Mouse (Mus musculus) limb, embryonic 10.5 days (tissue): Measurements from ENCODE around the gene C8a. TPM values are rescaled to one million over a fixed set of nuclear protein-coding genes. Genes with fewer than 3 reads are reported as not detected.

Source experiments
- DNase-seq: peaks from one replicate; pipeline ENCODE4 v3.0.0-alpha.2; 2017; ENCODE audit warnings: low spot score
- H3K27ac ChIP-seq: fragments of 300-500 bp; sonication (generic); 2 replicates; pipeline ENCODE4 v1.5.1; 2016; ENCODE audit warnings: mild to moderate bottlenecking
- H3K27me3 ChIP-seq: fragments of 300-500 bp; sonication (generic); 2 replicates; pipeline ENCODE4 v1.6.1; 2016; ENCODE audit warnings: low read depth, mild to moderate bottlenecking; ENCODE audit not compliant: poor library complexity, severe bottlenecking
- H3K36me3 ChIP-seq: fragments of 300-500 bp; sonication (generic); 2 replicates; pipeline ENCODE4 v1.6.1; 2016; ENCODE audit warnings: mild to moderate bottlenecking, moderate library complexity
- H3K4me1 ChIP-seq: fragments of 300-500 bp; sonication (generic); 2 replicates; pipeline ENCODE4 v1.6.1; 2016
- H3K4me3 ChIP-seq: fragments of 300-500 bp; sonication (generic); 2 replicates; pipeline ENCODE4 v1.5.1; 2016; ENCODE audit warnings: mild to moderate bottlenecking, moderate library complexity
- H3K9me3 ChIP-seq: fragments of 300-500 bp; sonication (generic); replicated peaks from 2 replicates; pipeline ENCODE4 v1.6.1; 2016; ENCODE audit warnings: mild to moderate bottlenecking
- WGBS: fragments of 180-500 bp; shearing (Covaris S2); methylation state at CpG from one replicate; pipeline ENCODE4 v1.1.7; 2016; 5-methylcytosine and 5-hydroxymethylcytosine counted together
- polyA plus RNA-seq: library from polyadenylated mRNA; unstranded; fragments of >200 nt; fragmentation: Nextera tagmentation; extraction: Ambion mirVana; gene quantifications from 2 replicates; pipeline ENCODE4 v1.2.1, GENCODE M21; 2016

The C8a gene
- polyA plus RNA-seq, 1 experiment from 2014 or later = not detected

DNA sequence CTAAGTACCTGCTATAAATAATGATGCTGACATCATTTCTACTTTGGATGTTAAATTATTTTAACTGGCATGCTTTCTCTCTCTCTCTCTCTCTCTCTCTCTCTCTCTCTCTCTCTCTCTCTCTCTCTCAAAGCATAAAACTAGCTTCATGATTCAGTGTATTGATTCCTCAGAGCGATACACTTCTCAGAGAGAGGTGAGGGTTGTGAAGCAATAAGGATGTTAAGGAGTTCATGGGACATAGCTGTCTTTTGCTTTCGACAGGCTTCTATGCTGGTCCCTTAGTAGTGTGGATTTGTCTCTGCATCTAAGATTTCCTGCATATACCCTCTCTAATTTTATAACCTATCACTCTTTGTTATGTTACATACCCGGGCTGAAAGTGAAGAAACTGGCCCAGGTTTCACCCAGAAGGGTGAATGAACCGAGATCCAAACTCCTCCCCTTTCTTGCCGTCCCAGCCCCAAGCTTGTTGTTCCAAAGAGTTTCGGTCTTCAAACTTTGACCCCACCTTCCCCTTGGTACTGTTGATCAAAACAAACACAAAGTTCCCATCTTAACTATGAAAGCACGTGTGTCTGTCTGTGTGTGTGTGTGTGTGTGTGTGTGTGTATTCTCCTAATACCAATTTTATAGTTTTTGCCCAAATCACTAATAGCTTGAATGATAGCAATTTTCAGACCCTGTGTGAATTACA, 51.7 kb downstream of the C8a start:
- Histone ChIP-seq H3K4me3 (no peak overlapping the region), H3K27ac (no peak overlapping the region), H3K36me3 (no peaks in the 10 kb centered on the region), H3K27me3 (no peaks in the 10 kb centered on the region; the same call in 1 of the 2 replicates), H3K4me1 (no peaks in the 10 kb centered on the region), H3K9me3 (no peaks in the 10 kb centered on the region)
- 89% methylated on average over 7 of the region's 7 CpGs for WGBS
- DNase-seq = no peak

DNA sequence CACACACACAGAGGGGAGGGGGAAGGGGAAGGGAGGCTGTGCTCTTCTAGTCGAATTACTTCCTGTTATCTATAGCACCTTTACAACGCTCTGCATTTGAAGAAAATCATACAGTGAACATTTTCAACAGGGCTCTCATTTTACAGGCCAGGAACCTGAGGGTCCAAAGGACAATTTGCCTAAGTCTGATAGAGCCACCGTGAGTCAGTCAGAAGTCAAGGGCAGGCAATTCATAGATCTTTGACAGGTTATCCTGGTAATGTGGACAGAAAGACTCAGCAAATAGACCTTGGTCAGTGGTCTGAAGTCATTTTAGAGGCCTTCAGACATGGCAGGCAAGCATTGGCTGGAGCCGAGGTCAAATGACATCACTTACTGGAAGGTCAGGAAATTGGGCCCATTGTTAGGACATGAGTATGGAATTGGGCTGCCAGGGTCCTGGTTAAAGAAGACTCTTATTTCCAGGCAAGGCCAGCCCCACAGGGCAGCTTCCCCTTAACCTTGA, 52.5 kb downstream of the C8a start:
- Histone ChIP-seq H3K27ac (no peak overlapping the region), H3K9me3 (no peaks in the 10 kb centered on the region), H3K4me1 (0 out of 2 replicates have a peak, but pooled peaks cover 2% of the 10 kb centered on the region), H3K36me3 (no peaks in the 10 kb centered on the region), H3K27me3 (no peaks in the 10 kb centered on the region), H3K4me3 (no peak overlapping the region)
- no peak for DNase-seq
- 81% methylated on average over 4 of the region's 4 CpGs for WGBS

DNA sequence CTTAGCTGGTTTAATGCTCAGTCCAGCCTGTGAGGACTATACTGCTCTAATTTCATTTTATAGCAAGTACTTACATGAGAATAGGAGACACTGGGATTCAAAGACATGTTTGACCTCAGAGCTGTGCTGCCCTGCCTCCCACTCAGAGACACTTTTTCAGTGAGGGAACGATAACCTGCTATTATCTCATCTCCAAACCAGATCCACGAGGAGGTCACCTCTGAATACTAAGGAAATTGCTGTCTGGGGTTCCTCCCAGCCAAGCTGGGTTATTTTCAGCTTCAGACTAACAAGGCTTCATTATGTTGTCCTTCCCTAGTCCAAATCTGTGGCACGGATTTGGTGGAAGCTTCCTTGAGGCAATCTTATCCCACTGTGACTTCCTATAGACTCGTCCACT, 56.3 kb downstream of the C8a start:
- no peak for DNase-seq
- no peak overlapping the region for H3K4me3 ChIP-seq
- H3K27ac ChIP-seq = no peak overlapping the region
- WGBS = 70% methylated on average over 4 of the region's 4 CpGs
- no peaks in the 10 kb centered on the region for H3K27me3 ChIP-seq
- no peaks in the 10 kb centered on the region for H3K9me3 ChIP-seq
- H3K36me3 ChIP-seq = no peaks in the 10 kb centered on the region
- H3K4me1 ChIP-seq = 0 out of 2 replicates have a peak, but pooled peaks cover 7% of the 10 kb centered on the region

GRCm38 (mm10) chr4:104818986-104819385, 57.2 kb downstream of the C8a start:
- Histone ChIP-seq H3K27me3 (no peaks in the 10 kb centered on the region), H3K9me3 (no peaks in the 10 kb centered on the region), H3K36me3 (no peaks in the 10 kb centered on the region), H3K27ac (no peak overlapping the region), H3K4me1 (0 out of 2 replicates have a peak, but pooled peaks cover 7% of the 10 kb centered on the region), H3K4me3 (no peak overlapping the region)
- 61% methylated on average over 4 of the region's 4 CpGs for WGBS
- DNase-seq = no peak

DNA sequence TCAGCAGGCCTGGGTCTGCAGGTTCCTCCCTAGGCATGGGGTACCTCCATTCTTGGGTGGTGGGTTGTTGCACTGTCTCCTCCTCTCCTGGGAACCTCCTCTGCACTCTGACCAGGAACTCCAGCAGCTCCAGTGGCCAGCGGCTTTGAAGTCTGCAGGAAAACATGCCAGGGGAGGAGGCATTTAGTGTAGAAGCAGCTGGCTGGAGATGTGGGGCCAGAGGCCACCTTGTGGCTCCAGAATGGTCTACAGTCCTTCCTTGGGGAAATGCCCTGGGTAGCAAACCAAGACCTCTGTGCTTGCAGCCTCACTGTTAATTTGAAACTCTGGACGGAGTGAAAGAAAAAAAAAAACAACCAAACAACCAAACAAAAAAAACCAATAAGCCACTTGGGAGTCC, 58.7 kb downstream of the C8a start:
- H3K9me3 ChIP-seq = no peaks in the 10 kb centered on the region
- no peak overlapping the region for H3K27ac ChIP-seq
- H3K27me3 ChIP-seq = no peaks in the 10 kb centered on the region
- no peaks in the 10 kb centered on the region for H3K36me3 ChIP-seq
- 0 out of 2 replicates have a peak, but pooled peaks cover 7% of the 10 kb centered on the region for H3K4me1 ChIP-seq
- no peak overlapping the region for H3K4me3 ChIP-seq
- DNase-seq = no peak
- 37% methylated on average over 2 of the region's 2 CpGs for WGBS

DNA sequence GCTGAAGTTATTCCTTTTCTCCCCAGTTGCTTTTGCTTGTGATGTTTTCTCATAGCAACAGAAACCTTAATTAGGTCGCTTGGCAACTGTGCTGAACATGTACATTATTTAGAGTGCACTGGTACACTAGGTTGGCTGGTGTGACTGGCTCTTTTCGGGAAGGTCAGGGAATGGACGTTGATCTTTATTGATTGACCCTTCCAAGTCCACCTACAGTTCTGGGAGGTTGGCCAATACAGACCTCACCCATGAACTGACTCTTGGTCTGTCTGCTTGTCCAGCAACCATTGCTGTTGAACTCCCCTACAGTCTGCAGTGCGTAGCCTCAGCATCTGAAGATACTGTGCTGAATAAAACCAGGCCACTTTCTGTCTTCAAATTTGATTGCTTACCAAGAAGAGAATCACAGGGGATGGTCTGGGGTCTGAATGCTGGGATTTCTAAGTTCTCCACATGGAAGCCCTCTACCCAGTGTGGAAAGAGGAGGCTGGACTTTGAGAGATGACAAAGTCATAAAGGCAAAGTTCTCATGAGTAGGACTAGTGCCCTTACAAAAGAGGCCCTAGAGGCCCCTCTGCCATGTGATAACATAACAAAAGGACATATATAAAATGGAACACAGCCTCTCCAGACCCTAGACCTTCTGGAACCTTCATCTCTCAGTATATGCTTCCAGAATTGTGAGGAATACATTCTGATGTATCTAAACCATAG, 59.5 kb downstream of the C8a start:
- no peaks in the 10 kb centered on the region for H3K9me3 ChIP-seq
- H3K4me1 ChIP-seq = 0 out of 2 replicates have a peak, but pooled peaks cover 7% of the 10 kb centered on the region
- WGBS = 93% methylated on average over 4 of the region's 4 CpGs
- no peak overlapping the region for H3K27ac ChIP-seq
- H3K4me3 ChIP-seq = no peak overlapping the region
- no peak for DNase-seq
- no peaks in the 10 kb centered on the region for H3K36me3 ChIP-seq
- no peaks in the 10 kb centered on the region for H3K27me3 ChIP-seq

DNA sequence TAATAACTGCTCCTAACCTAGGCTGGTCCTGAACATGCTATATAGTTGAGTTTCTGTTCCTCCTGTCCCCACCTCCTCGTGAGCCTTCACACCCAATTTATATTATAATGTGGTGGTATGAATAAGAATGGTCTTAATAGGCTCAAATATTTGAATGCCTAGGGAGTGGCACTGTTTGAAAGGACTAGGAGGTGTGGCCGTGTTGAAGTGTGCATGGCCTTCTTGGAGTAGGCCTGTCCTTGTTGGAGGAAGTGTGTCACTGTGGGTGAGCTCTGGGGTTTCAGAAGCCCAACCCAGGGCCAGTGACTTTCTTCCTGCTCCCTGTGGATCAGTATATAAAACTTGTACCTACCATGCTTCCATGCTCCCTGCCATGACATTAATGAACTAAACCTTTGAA, 62.6 kb downstream of the C8a start:
- H3K36me3 ChIP-seq = no peaks in the 10 kb centered on the region
- H3K4me1 ChIP-seq = peaks cover 18% of the 10 kb centered on the region
- DNase-seq = no peak
- 87% methylated on average over 2 of the region's 2 CpGs for WGBS
- no peaks in the 10 kb centered on the region for H3K9me3 ChIP-seq
- H3K4me3 ChIP-seq = no peak overlapping the region
- H3K27me3 ChIP-seq = no peaks in the 10 kb centered on the region
- H3K27ac ChIP-seq = no peak overlapping the region

GRCm38 (mm10) chr4:104810710-104811286, 65.4 kb downstream of the C8a start:
- Histone ChIP-seq H3K27ac (no peak overlapping the region), H3K27me3 (no peaks in the 10 kb centered on the region), H3K4me3 (no peak overlapping the region), H3K4me1 (peaks cover 16% of the 10 kb centered on the region), H3K9me3 (no peaks in the 10 kb centered on the region), H3K36me3 (no peaks in the 10 kb centered on the region)
- WGBS = 74% methylated on average over 10 of the region's 10 CpGs
- DNase-seq = no peak

DNA sequence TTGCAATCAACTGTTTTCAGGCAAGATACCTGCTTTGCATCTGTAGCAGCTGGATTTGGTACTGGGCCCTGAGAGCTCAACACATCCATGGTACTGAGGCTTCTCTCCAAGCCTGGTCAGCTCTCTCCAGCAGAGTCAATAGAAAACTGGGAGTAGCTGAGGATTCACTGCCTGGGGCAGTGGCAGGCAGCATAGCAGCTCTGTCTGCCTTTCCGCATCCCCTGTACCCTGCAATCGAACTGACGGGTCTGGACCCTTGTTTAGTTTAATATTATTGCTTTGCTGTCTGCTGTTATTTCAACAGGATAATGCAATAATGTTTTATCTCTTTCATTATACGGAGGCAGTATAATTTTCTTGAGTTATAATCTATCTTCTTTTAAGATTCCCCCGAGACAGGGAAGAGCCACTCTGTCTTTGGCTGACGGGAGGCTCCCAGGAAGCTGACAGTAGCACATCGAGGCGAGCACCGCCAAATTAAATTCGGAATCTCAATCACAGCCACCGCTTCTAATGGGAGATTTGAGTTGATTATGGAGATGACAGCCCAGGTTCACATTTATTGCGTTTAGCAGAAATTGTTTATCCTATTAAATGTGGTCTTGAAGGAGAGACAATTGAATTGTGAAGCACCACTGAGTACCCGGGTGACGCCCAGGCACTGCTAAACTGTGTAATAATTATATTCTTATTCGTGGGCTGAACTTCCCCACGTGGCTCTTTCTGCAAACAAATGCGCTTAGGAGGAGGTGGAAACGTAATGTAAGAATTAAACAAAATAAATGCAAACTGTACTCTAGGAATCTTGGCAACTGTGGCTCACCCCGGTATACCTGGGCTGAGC, 70.6 kb downstream of the C8a start:
- Histone ChIP-seq H3K4me1 (peaks cover 8% of the 10 kb centered on the region), H3K27me3 (no peaks in the 10 kb centered on the region), H3K36me3 (no peaks in the 10 kb centered on the region), H3K9me3 (no peaks in the 10 kb centered on the region), H3K4me3 (no peak overlapping the region), H3K27ac (no peak overlapping the region)
- no peak for DNase-seq
- WGBS = 90% methylated on average over 19 of the region's 19 CpGs

- DNase-seq = no peak
- Histone ChIP-seq H3K9me3 (no peaks in the 10 kb centered on the region), H3K4me3 (no peak overlapping the region), H3K27ac (no peak overlapping the region), H3K36me3 (no peaks in the 10 kb centered on the region), H3K27me3 (no peaks in the 10 kb centered on the region), H3K4me1 (no peaks in the 10 kb centered on the region)
- WGBS = 83% methylated on average over 4 of the region's 4 CpGs
These were observed 72.1 kb downstream of the C8a start for GRCm38 (mm10) chr4:104804100-104804499.

GRCm38 (mm10) chr4:104801625-104802024, 74.6 kb downstream of the C8a start:
- H3K4me3 ChIP-seq = no peak overlapping the region
- H3K4me1 ChIP-seq = peaks cover 3% of the 10 kb centered on the region
- no peak for DNase-seq
- H3K27me3 ChIP-seq = no peaks in the 10 kb centered on the region
- no peaks in the 10 kb centered on the region for H3K9me3 ChIP-seq
- no peaks in the 10 kb centered on the region for H3K36me3 ChIP-seq
- no peak overlapping the region for H3K27ac ChIP-seq
- 93% methylated on average over 3 of the region's 3 CpGs for WGBS

GRCm38 (mm10) chr4:104798951-104799350, 77.2 kb downstream of the C8a start:
- H3K4me3 ChIP-seq = no peak overlapping the region
- 79% methylated on average over 9 of the region's 9 CpGs for WGBS
- peaks cover 3% of the 10 kb centered on the region for H3K4me1 ChIP-seq
- no peaks in the 10 kb centered on the region for H3K27me3 ChIP-seq
- H3K36me3 ChIP-seq = no peaks in the 10 kb centered on the region
- no peaks in the 10 kb centered on the region for H3K9me3 ChIP-seq
- no peak for DNase-seq
- no peak overlapping the region for H3K27ac ChIP-seq
